In the genomic region with DNA sequence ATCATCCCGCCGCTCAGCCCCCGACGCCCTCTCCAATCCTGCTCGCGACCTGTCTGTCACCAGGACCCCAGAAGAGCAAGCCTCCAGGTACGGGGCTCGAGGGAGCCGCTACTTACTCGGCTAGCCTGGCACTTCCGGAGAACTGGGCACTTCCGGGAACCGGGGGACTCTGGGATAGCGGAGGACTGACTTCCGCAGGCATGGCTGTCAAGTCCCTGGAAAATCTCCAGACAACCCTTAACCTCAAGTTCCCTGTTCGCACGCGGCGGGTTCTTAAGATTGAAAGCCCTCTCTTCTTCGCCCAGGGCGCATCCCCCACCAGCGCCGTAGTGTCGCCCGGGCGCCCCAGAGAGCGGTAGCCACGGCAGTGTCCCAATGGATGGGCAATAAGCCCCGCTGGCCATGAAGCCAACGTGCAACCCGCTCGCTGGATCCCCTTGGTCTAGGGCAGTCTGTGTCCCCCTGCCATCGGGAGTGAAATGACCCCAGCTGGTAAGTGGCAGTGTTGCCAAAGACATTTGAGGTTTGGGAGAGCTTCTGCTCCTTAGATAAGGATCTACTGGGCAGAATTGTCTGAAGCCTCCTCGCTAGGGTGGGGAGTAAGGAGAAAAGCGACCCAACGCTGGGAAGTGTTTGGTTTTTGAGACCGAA, we compare ENCODE assay signal across 8 mouse cellular contexts. TPM values are rescaled to one million over a fixed set of nuclear protein-coding genes. Genes with fewer than 3 reads are reported as not detected.
DNase-seq lines count a peak whose midpoint lies in the region; ATAC-seq lines count a peak whose summit lies in the region.

A gene (minus strand): TSS at position 153 of the 651 bp plus-strand sequence.
A gene (plus strand): TSS at position 177 of the 651 bp plus-strand sequence.

- peak; percentile 93 for ATAC-seq in hindbrain, embryonic 12.5 days (ENCODE audit: low FRiP score)

- no peaks in the 10 kb centered on the region for H3K27me3 ChIP-seq in hindbrain, embryonic 12.5 days

- no peaks in the 10 kb centered on the region for H3K9me3 ChIP-seq in hindbrain, embryonic 12.5 days (replicated peaks)

- DNase-seq in NIH3T3 (ENCODE audit: low read depth) = peak; percentile 87
- peak; percentile 92 to 93 for DNase-seq in cerebellum, postnatal 10 days
- peak; percentile 79 to 80 for DNase-seq in frontal cortex, postnatal 14 days (ENCODE audit: low spot score in 2 of 2)
- peak; percentile 87 to 92 for DNase-seq in layer of hippocampus, postnatal 14 days (ENCODE audit: low spot score in 2 of 2)
- peak; percentile 92 for DNase-seq in lung, postnatal 10 days
- peak; percentile 85 for DNase-seq in ovary, postnatal 14 days (ENCODE audit: low spot score)
- DNase-seq in thymus, postnatal 10 days (ENCODE audit: low spot score in 2 of 2) = peak; percentile 74 to 77

- H3K4me3 ChIP-seq in hindbrain, embryonic 12.5 days = peak within 1 kb of the TSS; percentile 87

- H3K4me2 ChIP-seq in hindbrain, embryonic 12.5 days (replicated peaks) = peak within 1 kb of the TSS; percentile 95

- peaks cover 13% of the 10 kb centered on the region for H3K4me1 ChIP-seq in hindbrain, embryonic 12.5 days

- peak within 1 kb of the TSS; percentile 77 for H3K9ac ChIP-seq in hindbrain, embryonic 12.5 days

- under 1% methylated on average over 37 of the region's 37 CpGs for WGBS in hindbrain, embryonic 12.5 days

- H3K36me3 ChIP-seq in hindbrain, embryonic 12.5 days = 0 out of 2 replicates have a peak, but pooled peaks cover 3% of the 10 kb centered on the region

- H3K27ac ChIP-seq in hindbrain, embryonic 12.5 days = peak within 1 kb of the TSS; percentile 79

RNA-seq across cellular contexts. Expression of the first gene that starts in this region (rescaled TPM):
- polyA plus RNA-seq in hindbrain, embryonic 12.5 days (2016; fragmentation: Nextera tagmentation; extraction: Ambion mirVana) = 56.3 and 60.6 TPM in 2 replicates
- 10 to 100 TPM; 79.6 to 84.0 TPM for total RNA-seq in layer of hippocampus, postnatal 14 days (2021)

RNA-seq across cellular contexts. Expression of the second gene that starts in this region (rescaled TPM):
- polyA plus RNA-seq in hindbrain, embryonic 12.5 days (2016; fragmentation: Nextera tagmentation; extraction: Ambion mirVana) = 27.6 and 31.2 TPM in 2 replicates
- 10 to 100 TPM; 18.6 to 21.4 TPM for total RNA-seq in layer of hippocampus, postnatal 14 days (2021)

Comparison
In these comparisons a context has a peak if more than half of its experiments do, and no peak if none do; other contexts are left out.
1. Peak in every context shown above with its lines: DNase-seq, ATAC-seq, H3K4me3 ChIP-seq and H3K27ac ChIP-seq.